Mouse (Mus musculus): ENCODE measurements around the gene Zfp637. TPM values are rescaled to one million over a fixed set of nuclear protein-coding genes. Genes with fewer than 3 reads are reported as not detected.
A peak's percentile ranks its signal among the peaks of the same experiment; 100 is the strongest.

The Zfp637 gene
- 118 and 123 TPM in 2 replicates for polyA plus RNA-seq (2014; fragmentation: Nextera tagmentation; extraction: Ambion mirVana)

- under 1% methylated on average over 66 of the region's 66 CpGs for WGBS
- no peaks in the 10 kb centered on the region for H3K9me3 ChIP-seq (ENCODE audit: control insufficient read depth, low read length)
- H3K4me3 ChIP-seq (ENCODE audit: low read depth, low read length), result peak within 1 kb of the TSS; percentile 62
- H3K4me1 ChIP-seq (replicated peaks; ENCODE audit: control insufficient read depth, insufficient read depth, low read length), result peaks cover 4% of the 10 kb centered on the region; the same call in 1 of the 2 replicates
- ATAC-seq (replicated peaks; ENCODE audit: low FRiP score), result peak; percentile 97
- H3K27me3 ChIP-seq (ENCODE audit: control insufficient read depth, insufficient read depth, low read length), result no peaks in the 10 kb centered on the region
- peaks cover 10% of the 10 kb centered on the region for H3K36me3 ChIP-seq (ENCODE audit: control insufficient read depth, insufficient read depth, low read length)
- DNase-seq (ENCODE audit: low spot score), result peak; percentile 97
- peak within 1 kb of the TSS; percentile 81 for H3K9ac ChIP-seq (ENCODE audit: low read length)
- H3K27ac ChIP-seq (ENCODE audit: low read depth, low read length), result peak within 1 kb of the TSS; percentile 84
- H3K4me2 ChIP-seq (ENCODE audit: low read depth, low read length, severe bottlenecking), result peak within 1 kb of the TSS; percentile 69
Measured at GRCm38 (mm10) chr6:117840686-117841510, at the start of gene Zfp637. Zfp637 (plus strand) TSS chr6:117841180.

- ATAC-seq (replicated peaks; ENCODE audit: low FRiP score) (no peak), DNase-seq (ENCODE audit: low spot score) (no peak)
- no peaks in the 10 kb centered on the region for H3K36me3 ChIP-seq (ENCODE audit: control insufficient read depth, insufficient read depth, low read length)
- no peaks in the 10 kb centered on the region for H3K9me3 ChIP-seq (ENCODE audit: control insufficient read depth, low read length)
- H3K9ac ChIP-seq (ENCODE audit: low read length), result no peak overlapping the region
- no peaks in the 10 kb centered on the region for H3K4me1 ChIP-seq (replicated peaks; ENCODE audit: control insufficient read depth, insufficient read depth, low read length)
- no peak overlapping the region for H3K27ac ChIP-seq (ENCODE audit: low read depth, low read length)
- H3K27me3 ChIP-seq (ENCODE audit: control insufficient read depth, insufficient read depth, low read length), result no peaks in the 10 kb centered on the region
- 94% methylated on average over 3 of the region's 3 CpGs for WGBS
- no peak overlapping the region for H3K4me2 ChIP-seq (ENCODE audit: low read depth, low read length, severe bottlenecking)
- no peak overlapping the region for H3K4me3 ChIP-seq (ENCODE audit: low read depth, low read length)
Measured at GRCm38 (mm10) chr6:117795251-117795650, 45.7 kb upstream of the Zfp637 start.

- Histone ChIP-seq H3K27ac (ENCODE audit: low read depth, low read length) (no peak overlapping the region), H3K9me3 (ENCODE audit: control insufficient read depth, low read length) (no peaks in the 10 kb centered on the region), H3K9ac (ENCODE audit: low read length) (no peak overlapping the region), H3K4me1 (replicated peaks; ENCODE audit: control insufficient read depth, insufficient read depth, low read length) (no peaks in the 10 kb centered on the region), H3K4me2 (ENCODE audit: low read depth, low read length, severe bottlenecking) (no peak overlapping the region), H3K27me3 (ENCODE audit: control insufficient read depth, insufficient read depth, low read length) (no peaks in the 10 kb centered on the region), H3K4me3 (ENCODE audit: low read depth, low read length) (no peak overlapping the region), H3K36me3 (ENCODE audit: control insufficient read depth, insufficient read depth, low read length) (no peaks in the 10 kb centered on the region)
- 82% methylated on average over 7 of the region's 7 CpGs for WGBS
- ATAC-seq (replicated peaks; ENCODE audit: low FRiP score) (no peak), DNase-seq (ENCODE audit: low spot score) (no peak)
Measured at GRCm38 (mm10) chr6:117800824-117801223, 40.2 kb upstream of the Zfp637 start.

- WGBS, result 82% methylated on average over 6 of the region's 6 CpGs
Measured at GRCm38 (mm10) chr6:117801801-117802200, 39.2 kb upstream of the Zfp637 start.

GRCm38 (mm10) chr6:117807756-117808155, 33.2 kb upstream of the Zfp637 start:
- DNase-seq (ENCODE audit: low spot score) (no peak), ATAC-seq (replicated peaks; ENCODE audit: low FRiP score) (no peak)
- no peak overlapping the region for H3K9ac ChIP-seq (ENCODE audit: low read length)
- H3K4me2 ChIP-seq (ENCODE audit: low read depth, low read length, severe bottlenecking), result no peak overlapping the region
- no peaks in the 10 kb centered on the region for H3K9me3 ChIP-seq (ENCODE audit: control insufficient read depth, low read length)
- H3K4me1 ChIP-seq (replicated peaks; ENCODE audit: control insufficient read depth, insufficient read depth, low read length), result no peaks in the 10 kb centered on the region
- no peaks in the 10 kb centered on the region for H3K27me3 ChIP-seq (ENCODE audit: control insufficient read depth, insufficient read depth, low read length)
- H3K4me3 ChIP-seq (ENCODE audit: low read depth, low read length), result no peak overlapping the region
- 77% methylated on average over 1 of the region's 1 CpGs for WGBS
- no peaks in the 10 kb centered on the region for H3K36me3 ChIP-seq (ENCODE audit: control insufficient read depth, insufficient read depth, low read length)
- H3K27ac ChIP-seq (ENCODE audit: low read depth, low read length), result no peak overlapping the region

More at GRCm38 (mm10) chr6:117801801-117802200, 39.2 kb upstream of the Zfp637 start:
- H3K9ac ChIP-seq (ENCODE audit: low read length), result no peak overlapping the region
- no peaks in the 10 kb centered on the region for H3K27me3 ChIP-seq (ENCODE audit: control insufficient read depth, insufficient read depth, low read length)
- no peak overlapping the region for H3K4me3 ChIP-seq (ENCODE audit: low read depth, low read length)
- no peak for DNase-seq (ENCODE audit: low spot score)
- H3K4me2 ChIP-seq (ENCODE audit: low read depth, low read length, severe bottlenecking), result no peak overlapping the region
- no peak for ATAC-seq (replicated peaks; ENCODE audit: low FRiP score)
- no peaks in the 10 kb centered on the region for H3K4me1 ChIP-seq (replicated peaks; ENCODE audit: control insufficient read depth, insufficient read depth, low read length)
- no peaks in the 10 kb centered on the region for H3K9me3 ChIP-seq (ENCODE audit: control insufficient read depth, low read length)
- H3K36me3 ChIP-seq (ENCODE audit: control insufficient read depth, insufficient read depth, low read length), result no peaks in the 10 kb centered on the region
- no peak overlapping the region for H3K27ac ChIP-seq (ENCODE audit: low read depth, low read length)

GRCm38 (mm10) chr6:117809816-117810215, 31.2 kb upstream of the Zfp637 start:
- no peak overlapping the region for H3K4me3 ChIP-seq (ENCODE audit: low read depth, low read length)
- 89% methylated on average over 6 of the region's 6 CpGs for WGBS
- no peak overlapping the region for H3K9ac ChIP-seq (ENCODE audit: low read length)
- H3K4me1 ChIP-seq (replicated peaks; ENCODE audit: control insufficient read depth, insufficient read depth, low read length), result no peaks in the 10 kb centered on the region
- no peaks in the 10 kb centered on the region for H3K9me3 ChIP-seq (ENCODE audit: control insufficient read depth, low read length)
- H3K27ac ChIP-seq (ENCODE audit: low read depth, low read length), result no peak overlapping the region
- no peaks in the 10 kb centered on the region for H3K27me3 ChIP-seq (ENCODE audit: control insufficient read depth, insufficient read depth, low read length)
- H3K36me3 ChIP-seq (ENCODE audit: control insufficient read depth, insufficient read depth, low read length), result no peaks in the 10 kb centered on the region
- DNase-seq (ENCODE audit: low spot score), result no peak
- no peak for ATAC-seq (replicated peaks; ENCODE audit: low FRiP score)
- H3K4me2 ChIP-seq (ENCODE audit: low read depth, low read length, severe bottlenecking), result no peak overlapping the region

GRCm38 (mm10) chr6:117810717-117811116, 30.3 kb upstream of the Zfp637 start:
- Histone ChIP-seq H3K4me3 (ENCODE audit: low read depth, low read length) (no peak overlapping the region), H3K9me3 (ENCODE audit: control insufficient read depth, low read length) (no peaks in the 10 kb centered on the region), H3K27me3 (ENCODE audit: control insufficient read depth, insufficient read depth, low read length) (no peaks in the 10 kb centered on the region), H3K27ac (ENCODE audit: low read depth, low read length) (no peak overlapping the region), H3K4me1 (replicated peaks; ENCODE audit: control insufficient read depth, insufficient read depth, low read length) (no peaks in the 10 kb centered on the region), H3K4me2 (ENCODE audit: low read depth, low read length, severe bottlenecking) (no peak overlapping the region), H3K36me3 (ENCODE audit: control insufficient read depth, insufficient read depth, low read length) (no peaks in the 10 kb centered on the region), H3K9ac (ENCODE audit: low read length) (no peak overlapping the region)
- no peak for DNase-seq (ENCODE audit: low spot score)
- 84% methylated on average over 4 of the region's 4 CpGs for WGBS
- ATAC-seq (replicated peaks; ENCODE audit: low FRiP score), result no peak

GRCm38 (mm10) chr6:117811256-117811655, 29.7 kb upstream of the Zfp637 start:
- 81% methylated on average over 5 of the region's 5 CpGs for WGBS
- Histone ChIP-seq H3K4me1 (replicated peaks; ENCODE audit: control insufficient read depth, insufficient read depth, low read length) (no peaks in the 10 kb centered on the region), H3K27ac (ENCODE audit: low read depth, low read length) (no peak overlapping the region), H3K27me3 (ENCODE audit: control insufficient read depth, insufficient read depth, low read length) (no peaks in the 10 kb centered on the region), H3K9ac (ENCODE audit: low read length) (no peak overlapping the region), H3K36me3 (ENCODE audit: control insufficient read depth, insufficient read depth, low read length) (no peaks in the 10 kb centered on the region), H3K4me3 (ENCODE audit: low read depth, low read length) (no peak overlapping the region), H3K4me2 (ENCODE audit: low read depth, low read length, severe bottlenecking) (no peak overlapping the region), H3K9me3 (ENCODE audit: control insufficient read depth, low read length) (no peaks in the 10 kb centered on the region)
- no peak for ATAC-seq (replicated peaks; ENCODE audit: low FRiP score)
- DNase-seq (ENCODE audit: low spot score), result no peak

GRCm38 (mm10) chr6:117814681-117815080, 26.3 kb upstream of the Zfp637 start:
- H3K4me3 ChIP-seq (ENCODE audit: low read depth, low read length), result no peak overlapping the region
- H3K9me3 ChIP-seq (ENCODE audit: control insufficient read depth, low read length), result no peaks in the 10 kb centered on the region
- H3K36me3 ChIP-seq (ENCODE audit: control insufficient read depth, insufficient read depth, low read length), result no peaks in the 10 kb centered on the region
- no peak overlapping the region for H3K27ac ChIP-seq (ENCODE audit: low read depth, low read length)
- no peak for DNase-seq (ENCODE audit: low spot score)
- no peaks in the 10 kb centered on the region for H3K27me3 ChIP-seq (ENCODE audit: control insufficient read depth, insufficient read depth, low read length)
- no peak for ATAC-seq (replicated peaks; ENCODE audit: low FRiP score)
- no peak overlapping the region for H3K9ac ChIP-seq (ENCODE audit: low read length)
- no peak overlapping the region for H3K4me2 ChIP-seq (ENCODE audit: low read depth, low read length, severe bottlenecking)
- no peaks in the 10 kb centered on the region for H3K4me1 ChIP-seq (replicated peaks; ENCODE audit: control insufficient read depth, insufficient read depth, low read length)
